Mouse (Mus musculus) embryonic facial prominence, embryonic 11.5 days (tissue): ENCODE results near the gene D10Wsu102e. TPM values are rescaled to one million over a fixed set of nuclear protein-coding genes. Genes with fewer than 3 reads are reported as not detected.
A peak's percentile ranks its signal among the peaks of the same experiment; 100 is the strongest.

Source experiments
- ATAC-seq: fragments of 200-750 bp; cut with Nextera tagmentation; replicated peaks from 2 replicates; pipeline ENCODE4 v1.8.0; 2017; ENCODE audit warnings: low read depth; ENCODE audit not compliant: insufficient number of reproducible peaks, low FRiP score, low TSS enrichment
- DNase-seq: peaks from one replicate; pipeline ENCODE4 v3.0.0-alpha.2; 2015; ENCODE audit warnings: low spot score
- H3K27ac ChIP-seq: fragments of 300-500 bp; sonication (generic); replicated peaks from 2 replicates; pipeline ENCODE4 v1.5.1; 2014; ENCODE audit warnings: mild to moderate bottlenecking, low read depth, low read length, control low read depth
- H3K27me3 ChIP-seq: fragments of 300-500 bp; sonication (generic); 2 replicates; pipeline ENCODE4 v1.6.1; 2014; ENCODE audit warnings: mild to moderate bottlenecking, low read length, moderate library complexity, mixed read lengths; ENCODE audit not compliant: control insufficient read depth, insufficient read depth
- H3K36me3 ChIP-seq: fragments of 300-500 bp; sonication (generic); replicated peaks from 2 replicates; pipeline ENCODE4 v1.6.1; 2014; ENCODE audit warnings: low read depth, mild to moderate bottlenecking, low read length, moderate library complexity, mixed read lengths; ENCODE audit not compliant: control insufficient read depth, insufficient read depth
- H3K4me1 ChIP-seq: fragments of 300-500 bp; sonication (generic); 2 replicates; pipeline ENCODE4 v1.6.1; 2014; ENCODE audit warnings: low read length, mixed read lengths; ENCODE audit not compliant: control insufficient read depth, insufficient read depth
- H3K4me2 ChIP-seq: fragments of 300-500 bp; sonication (generic); 2 replicates; pipeline ENCODE4 v1.6.1; 2014; ENCODE audit warnings: low read depth, mild to moderate bottlenecking, control low read depth, low read length, moderate library complexity
- H3K4me3 ChIP-seq: fragments of 300-500 bp; sonication (generic); 2 replicates; pipeline ENCODE4 v1.5.1; 2014; ENCODE audit warnings: low read depth, low read length, control low read depth
- H3K9ac ChIP-seq: fragments of 300-500 bp; sonication (generic); replicated peaks from 2 replicates; pipeline ENCODE4 v1.6.1; 2014; ENCODE audit warnings: mild to moderate bottlenecking, control low read depth, low read length
- H3K9me3 ChIP-seq: fragments of 300-500 bp; sonication (generic); replicated peaks from 2 replicates; pipeline ENCODE4 v1.6.1; 2016; ENCODE audit warnings: mild to moderate bottlenecking, low read length, inconsistent platforms, mixed read lengths; ENCODE audit not compliant: control insufficient read depth
- WGBS: fragments of 180-500 bp; shearing (Covaris S2); extraction: QIAGEN DNeasy Blood & Tissue Kit; methylation state at CpG from one replicate; pipeline ENCODE4 v1.1.7; 2014; 5-methylcytosine and 5-hydroxymethylcytosine counted together
- polyA plus RNA-seq: library from polyadenylated mRNA; unstranded; fragments of >200 nt; fragmentation: Nextera tagmentation; extraction: Ambion mirVana; gene quantifications from 2 replicates; pipeline ENCODE4 v1.2.1, GENCODE M21; 2014

D10Wsu102e gene
- polyA plus RNA-seq, 1 experiment from 2014 or later, result 1.00 TPM

DNA sequence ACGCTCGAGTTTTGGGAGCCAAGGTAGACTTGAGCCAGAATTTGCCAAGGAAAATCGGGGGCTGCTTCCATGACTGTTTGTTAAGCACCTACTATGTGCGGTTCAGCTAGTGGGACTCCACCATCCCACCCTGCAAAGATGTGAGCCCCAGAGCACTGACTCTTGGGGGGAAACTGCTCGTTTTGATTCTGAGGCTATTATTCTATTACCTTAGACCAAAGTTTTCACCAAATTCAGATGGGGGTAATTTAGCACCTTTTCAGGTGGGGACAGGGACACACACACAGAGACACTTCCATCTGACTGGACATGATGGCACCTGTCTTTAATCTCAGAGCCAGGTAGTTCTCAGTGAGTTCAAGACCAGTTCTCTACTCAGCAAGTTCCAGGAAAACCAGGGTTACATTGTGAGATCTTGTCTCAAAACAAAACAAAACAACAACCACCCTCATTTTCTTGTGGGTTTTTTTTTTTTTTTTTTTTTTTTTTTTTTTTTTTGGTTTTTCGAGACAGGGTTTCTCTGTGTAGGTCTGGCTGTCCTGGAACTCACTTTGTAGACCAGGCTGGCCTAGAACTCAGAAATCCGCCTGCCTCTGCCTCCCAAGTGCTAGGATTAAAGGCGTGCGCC is 21.9 kb upstream of the D10Wsu102e start:
- ATAC-seq (no peak), DNase-seq (no peak)

DNA sequence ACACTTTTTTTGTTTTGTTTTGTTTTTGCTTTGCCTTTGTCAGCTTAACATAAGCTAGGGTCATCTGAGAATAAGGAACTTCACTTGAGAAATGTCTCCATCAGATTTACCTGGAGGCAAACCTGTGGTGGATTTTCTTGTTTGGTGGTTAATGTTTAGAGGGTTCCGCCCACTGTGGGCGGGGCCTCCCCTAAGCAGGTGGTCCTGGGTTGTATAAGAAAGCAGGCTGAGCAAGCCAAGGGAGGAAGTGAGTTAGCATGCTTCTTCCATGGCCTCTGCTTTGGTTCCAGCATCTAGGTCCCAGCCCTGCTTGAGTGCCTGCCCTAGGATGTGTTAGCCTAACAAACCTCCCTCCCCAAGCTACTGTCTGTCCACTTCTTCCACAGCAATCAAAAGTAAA is 18.8 kb upstream of the D10Wsu102e start:
- Histone ChIP-seq H3K27ac (no peak overlapping the region), H3K9ac (no peak overlapping the region), H3K36me3 (no peaks in the 10 kb centered on the region), H3K4me1 (no peaks in the 10 kb centered on the region), H3K4me2 (no peak overlapping the region), H3K27me3 (peaks cover 18% of the 10 kb centered on the region), H3K9me3 (no peaks in the 10 kb centered on the region), H3K4me3 (no peak overlapping the region)
- WGBS, result 37% methylated on average over 2 of the region's 2 CpGs
- ATAC-seq (no peak), DNase-seq (no peak)

More for the DNA sequence above, 21.9 kb upstream of the D10Wsu102e start:
- Histone ChIP-seq H3K4me1 (no peaks in the 10 kb centered on the region), H3K27me3 (peaks cover 24% of the 10 kb centered on the region), H3K36me3 (no peaks in the 10 kb centered on the region), H3K27ac (no peak overlapping the region), H3K4me3 (peak overlapping the region; percentile 60), H3K9ac (no peak overlapping the region; the same call in 1 of the 2 replicates), H3K4me2 (peak overlapping the region; percentile 98), H3K9me3 (no peaks in the 10 kb centered on the region)
- WGBS, result 47% methylated on average over 8 of the region's 9 CpGs

DNA sequence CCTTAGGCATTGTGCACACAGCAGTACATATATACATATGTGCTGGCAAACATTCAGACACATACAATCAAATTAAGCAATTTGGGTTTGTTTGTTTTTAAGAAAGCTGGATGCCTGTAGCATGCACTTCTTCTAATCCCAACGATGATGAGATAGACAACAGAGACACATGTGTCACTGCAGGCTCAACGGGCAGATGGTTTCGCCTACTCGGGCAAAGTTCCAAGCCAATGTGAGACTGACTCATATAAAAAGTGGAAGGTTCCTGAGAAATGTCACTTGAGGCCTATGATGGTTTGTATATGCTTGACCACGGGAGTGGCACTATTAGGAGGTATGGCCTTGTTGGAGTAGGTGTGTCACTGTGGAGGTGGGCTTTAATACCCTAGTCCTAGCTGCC is 16.9 kb upstream of the D10Wsu102e start:
- ATAC-seq (no peak), DNase-seq (no peak)
- Histone ChIP-seq H3K4me1 (no peaks in the 10 kb centered on the region), H3K9me3 (no peaks in the 10 kb centered on the region), H3K27ac (no peak overlapping the region), H3K4me2 (no peak overlapping the region), H3K9ac (no peak overlapping the region), H3K4me3 (no peak overlapping the region), H3K27me3 (no peaks in the 10 kb centered on the region), H3K36me3 (no peaks in the 10 kb centered on the region)
- WGBS, result 83% methylated on average over 5 of the region's 5 CpGs

DNA sequence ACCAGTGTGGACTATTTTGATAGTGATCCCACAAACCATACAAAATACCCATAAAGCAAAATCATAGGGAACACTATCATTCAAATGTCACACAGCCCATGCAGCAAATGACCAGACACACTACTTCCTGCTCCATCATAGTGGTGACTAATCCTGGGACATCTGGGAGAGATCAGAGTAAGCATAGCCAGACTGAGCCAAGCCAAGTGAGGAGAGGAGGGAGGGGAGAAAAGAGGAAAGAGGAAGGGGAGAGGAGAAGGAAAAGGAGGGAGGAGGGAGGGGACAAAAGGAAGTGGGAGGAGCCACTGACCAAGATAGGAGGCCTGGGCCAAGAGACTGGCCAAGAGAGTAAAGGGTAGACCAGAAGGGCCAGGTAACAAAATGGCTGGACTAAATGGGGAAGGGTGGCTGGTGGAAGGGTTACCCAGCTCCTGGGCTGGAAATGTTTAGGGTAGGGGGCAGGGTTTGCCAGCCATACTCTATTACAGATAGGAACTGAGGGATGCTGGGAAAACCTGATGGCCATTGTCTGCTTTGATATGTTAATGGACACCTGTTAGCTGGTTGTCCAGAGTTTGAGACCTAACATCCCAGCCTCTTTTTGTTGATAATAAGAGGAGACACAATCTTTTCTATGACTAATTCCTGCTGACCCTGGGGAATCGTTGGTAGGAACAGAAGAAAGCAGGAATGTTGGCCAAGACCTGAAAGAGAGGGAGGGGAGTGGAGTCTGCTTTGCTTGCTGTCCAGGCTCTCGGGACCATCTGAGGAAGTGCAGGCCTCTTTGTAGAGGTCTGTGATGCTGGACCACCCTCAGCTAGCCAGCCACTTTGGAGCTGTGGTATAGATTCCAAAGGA is 16.0 kb upstream of the D10Wsu102e start:
- Histone ChIP-seq H3K27me3 (no peaks in the 10 kb centered on the region), H3K9ac (no peak overlapping the region), H3K27ac (no peak overlapping the region), H3K9me3 (no peaks in the 10 kb centered on the region), H3K4me3 (no peak overlapping the region), H3K36me3 (no peaks in the 10 kb centered on the region), H3K4me1 (no peaks in the 10 kb centered on the region), H3K4me2 (no peak overlapping the region)
- WGBS, result 67% methylated on average over 2 of the region's 2 CpGs
- ATAC-seq (no peak), DNase-seq (no peak)

DNA sequence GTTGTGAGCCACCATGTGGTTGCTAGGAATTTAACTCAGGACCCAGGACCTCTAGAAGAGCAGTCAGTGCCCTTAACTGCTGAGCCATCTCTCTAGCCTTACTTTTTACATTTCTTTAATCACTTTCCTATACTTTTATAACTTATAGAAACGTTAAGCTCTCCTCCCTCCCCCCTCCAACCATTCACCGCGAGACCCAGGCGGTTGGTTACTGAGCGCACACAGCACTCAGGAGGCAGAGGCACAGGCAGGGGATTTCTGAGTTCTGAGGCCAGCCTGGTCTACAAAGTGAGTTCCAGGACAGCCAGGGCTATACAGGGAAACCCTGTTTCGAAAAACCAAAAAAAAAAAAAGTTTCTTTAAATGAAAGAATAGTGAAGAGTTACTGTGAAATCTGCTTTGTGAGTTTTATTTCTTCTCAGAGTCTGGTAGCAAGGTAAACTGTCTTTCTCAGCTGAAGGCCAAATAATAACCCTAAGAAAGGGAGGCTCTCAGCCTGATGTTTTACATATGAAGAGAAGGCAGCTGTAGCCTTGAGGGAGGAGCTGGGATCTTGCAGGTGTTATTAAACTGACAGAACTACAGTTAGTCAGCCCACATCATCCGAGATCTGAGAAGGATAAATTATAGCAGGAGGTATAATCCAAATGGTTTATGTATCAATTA is 14.2 kb upstream of the D10Wsu102e start:
- ATAC-seq, result no peak
- WGBS, result 42% methylated on average over 7 of the region's 7 CpGs
- no peak overlapping the region for H3K4me3 ChIP-seq
- H3K36me3 ChIP-seq, result no peaks in the 10 kb centered on the region
- no peaks in the 10 kb centered on the region for H3K4me1 ChIP-seq
- H3K9ac ChIP-seq, result no peak overlapping the region
- H3K27ac ChIP-seq, result no peak overlapping the region
- no peak for DNase-seq
- H3K27me3 ChIP-seq, result no peaks in the 10 kb centered on the region
- no peak overlapping the region for H3K4me2 ChIP-seq
- no peaks in the 10 kb centered on the region for H3K9me3 ChIP-seq

DNA sequence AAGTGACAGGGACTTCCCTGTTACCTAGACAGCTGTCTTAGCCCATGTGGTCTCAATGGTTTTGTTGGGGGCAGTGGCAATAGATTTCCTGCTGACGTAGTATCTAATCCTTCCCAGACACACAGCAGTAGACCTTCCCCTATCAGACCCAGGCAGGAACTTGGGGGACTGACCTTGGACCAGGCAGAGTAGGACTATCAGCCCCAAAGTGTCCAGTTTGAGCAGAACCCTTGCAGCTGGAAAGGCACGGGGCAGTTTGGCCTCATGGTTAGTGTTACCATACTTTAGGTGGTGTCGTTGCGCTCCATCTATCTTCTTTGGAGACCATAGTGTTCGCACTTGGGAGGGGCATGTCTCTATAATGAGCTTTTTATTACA is 13.7 kb upstream of the D10Wsu102e start:
- Histone ChIP-seq H3K27me3 (no peaks in the 10 kb centered on the region), H3K27ac (no peak overlapping the region), H3K36me3 (no peaks in the 10 kb centered on the region), H3K4me3 (no peak overlapping the region), H3K9me3 (no peaks in the 10 kb centered on the region), H3K4me2 (no peak overlapping the region), H3K9ac (no peak overlapping the region), H3K4me1 (no peaks in the 10 kb centered on the region)
- WGBS, result 80% methylated on average over 5 of the region's 5 CpGs
- DNase-seq (no peak), ATAC-seq (no peak)

DNA sequence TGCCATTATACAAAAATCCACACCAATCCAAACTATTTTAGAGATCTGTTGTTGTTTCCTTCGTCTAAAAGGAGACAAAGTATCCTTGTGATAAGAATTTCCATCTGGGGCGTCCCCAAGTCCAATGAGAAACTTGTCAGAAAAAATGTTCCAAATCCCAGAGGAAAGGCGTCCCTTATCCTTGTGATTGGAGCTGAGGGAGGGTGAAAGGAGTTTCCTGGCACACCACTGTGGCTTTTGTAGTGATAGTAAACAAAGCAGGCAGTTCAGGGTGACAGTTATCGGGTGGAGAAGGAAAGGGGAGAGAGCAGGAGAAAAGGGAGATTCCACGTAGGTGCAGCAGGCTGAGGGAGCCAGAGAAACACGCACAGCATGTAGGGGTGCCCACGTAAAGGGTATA is 12.5 kb upstream of the D10Wsu102e start:
- WGBS, result 25% methylated on average over 7 of the region's 7 CpGs

DNA sequence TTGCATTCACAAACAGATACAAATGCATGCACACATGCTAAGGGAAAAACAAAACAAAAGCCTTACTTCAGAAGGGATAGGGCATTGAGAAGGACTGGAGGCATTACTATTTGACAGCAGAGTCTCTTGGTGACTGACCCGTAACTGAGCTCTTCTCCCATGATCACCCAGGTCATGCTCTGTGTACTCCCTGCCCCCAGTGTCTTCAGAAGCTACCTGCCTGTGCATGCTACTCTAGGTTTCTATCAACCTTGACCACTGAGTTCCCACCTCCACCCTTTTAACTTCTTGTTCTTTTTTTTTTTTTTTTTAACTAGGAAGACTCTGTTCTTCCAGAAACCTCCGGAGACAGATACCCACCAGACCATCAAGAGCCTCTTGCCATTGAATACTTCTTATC is 9.3 kb upstream of the D10Wsu102e start:
- DNase-seq, result no peak
- 85% methylated on average over 2 of the region's 2 CpGs for WGBS
- Histone ChIP-seq H3K9me3 (no peaks in the 10 kb centered on the region), H3K27me3 (no peaks in the 10 kb centered on the region), H3K27ac (no peak overlapping the region), H3K4me3 (no peak overlapping the region), H3K4me1 (no peaks in the 10 kb centered on the region), H3K4me2 (no peak overlapping the region), H3K36me3 (no peaks in the 10 kb centered on the region), H3K9ac (no peak overlapping the region)
- ATAC-seq, result no peak

More for the DNA sequence above, 12.5 kb upstream of the D10Wsu102e start:
- no peak overlapping the region for H3K4me3 ChIP-seq
- ATAC-seq, result no peak
- no peaks in the 10 kb centered on the region for H3K4me1 ChIP-seq
- H3K9ac ChIP-seq, result no peak overlapping the region
- H3K9me3 ChIP-seq, result no peaks in the 10 kb centered on the region
- no peaks in the 10 kb centered on the region for H3K36me3 ChIP-seq
- no peak overlapping the region for H3K4me2 ChIP-seq
- DNase-seq, result no peak
- H3K27ac ChIP-seq, result no peak overlapping the region
- no peaks in the 10 kb centered on the region for H3K27me3 ChIP-seq
